Mouse (Mus musculus): ENCODE results near the gene Ttc27. TPM values are rescaled to one million over a fixed set of nuclear protein-coding genes. Genes with fewer than 3 reads are reported as not detected.

Ttc27 gene
- polyA plus RNA-seq, 1 experiment = 0.39 TPM

- Histone ChIP-seq H3K27me3 (ENCODE audit: control insufficient read depth) (no peaks in the 10 kb centered on the region), H3K9me3 (ENCODE audit: control insufficient read depth, low read length) (0 out of 2 replicates have a peak, but pooled peaks cover 2% of the 10 kb centered on the region), H3K4me3 (replicated peaks) (no peak overlapping the region), H3K4me1 (ENCODE audit: control insufficient read depth) (peaks cover 11% of the 10 kb centered on the region), H3K36me3 (ENCODE audit: control insufficient read depth) (peaks cover 2% of the 10 kb centered on the region)
- TF ChIP-seq GATA1 (IDR thresholded peaks at IDR 0.05; ENCODE audit: low read length) (no peak), TAL1 (IDR thresholded peaks at IDR 0.05; ENCODE audit: low read length) (no peak)
These were observed 86.9 kb downstream of the Ttc27 start for GRCm38 (mm10) chr17:74804321-74804930.

DNA sequence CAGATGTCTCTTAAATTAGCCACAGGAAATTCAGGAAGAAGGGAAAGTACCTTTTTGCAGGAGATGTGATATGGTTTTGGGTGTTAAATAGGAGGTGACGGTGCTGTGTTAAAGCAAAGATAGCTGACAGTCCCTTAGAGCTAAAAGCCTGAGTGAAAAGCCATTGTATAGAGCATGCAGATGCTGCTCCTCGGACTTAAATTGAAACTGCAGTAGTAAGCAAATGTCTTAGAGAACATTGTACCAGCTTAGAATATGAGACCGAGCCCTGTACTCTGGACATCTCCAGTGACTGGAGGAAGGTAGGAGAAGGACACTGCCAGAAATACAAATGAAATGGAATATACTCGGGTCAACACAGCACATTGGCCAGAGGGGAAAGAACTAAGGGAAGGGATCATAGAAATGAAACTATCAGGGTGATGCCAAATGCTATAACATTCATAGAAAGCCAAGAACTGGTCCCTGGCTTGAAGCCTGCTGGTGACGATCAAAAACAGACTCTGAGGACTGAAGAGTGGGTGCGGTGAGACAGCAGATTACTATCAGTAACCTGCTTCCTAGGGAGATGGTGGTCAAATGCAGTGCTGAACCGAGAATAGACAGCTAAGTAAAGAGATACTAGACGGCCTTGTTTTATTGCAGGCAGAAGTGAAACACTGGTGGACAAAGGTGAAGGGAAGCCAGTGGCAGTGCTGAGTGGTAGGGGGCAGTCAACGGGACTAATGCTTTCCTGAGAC, 90.1 kb downstream of the Ttc27 start:
- no peak for TF ChIP-seq GATA1 (IDR thresholded peaks at IDR 0.05; ENCODE audit: low read length)
- H3K36me3 ChIP-seq (ENCODE audit: control insufficient read depth) = peaks cover 2% of the 10 kb centered on the region
- peaks cover 14% of the 10 kb centered on the region for H3K4me1 ChIP-seq (ENCODE audit: control insufficient read depth)
- H3K9me3 ChIP-seq (ENCODE audit: control insufficient read depth, low read length) = 0 out of 2 replicates have a peak, but pooled peaks cover 2% of the 10 kb centered on the region
- no peak overlapping the region for H3K4me3 ChIP-seq (replicated peaks)
- no peaks in the 10 kb centered on the region for H3K27me3 ChIP-seq (ENCODE audit: control insufficient read depth)

DNA sequence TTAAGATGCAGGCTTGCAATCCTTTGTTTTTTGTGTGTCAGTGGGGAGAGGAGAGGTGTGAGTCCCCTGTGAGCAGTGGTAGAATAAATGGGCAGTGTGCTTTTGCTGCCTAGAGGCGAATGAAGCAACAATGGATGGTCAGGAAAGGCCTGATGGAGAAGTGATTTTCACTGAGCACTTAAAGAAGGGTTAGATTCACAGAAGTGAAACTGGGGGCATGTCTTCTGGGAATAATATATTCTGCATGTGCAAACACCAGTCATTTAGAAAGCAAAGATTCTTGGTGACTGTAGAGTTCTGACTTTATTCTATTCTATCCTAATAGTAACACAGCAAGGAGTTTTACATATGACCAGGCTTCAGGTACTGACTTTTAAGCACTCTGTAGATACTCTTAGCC, 90.8 kb downstream of the Ttc27 start:
- TF ChIP-seq TAL1 (IDR thresholded peaks at IDR 0.05; ENCODE audit: low read length) = no peak
- TF ChIP-seq GATA1 (IDR thresholded peaks at IDR 0.05; ENCODE audit: low read length) = no peak
- H3K9me3 ChIP-seq (ENCODE audit: control insufficient read depth, low read length) = 0 out of 2 replicates have a peak, but pooled peaks cover 2% of the 10 kb centered on the region
- H3K4me1 ChIP-seq (ENCODE audit: control insufficient read depth) = peaks cover 14% of the 10 kb centered on the region
- no peaks in the 10 kb centered on the region for H3K27me3 ChIP-seq (ENCODE audit: control insufficient read depth)
- peaks cover 2% of the 10 kb centered on the region for H3K36me3 ChIP-seq (ENCODE audit: control insufficient read depth)
- no peak overlapping the region for H3K4me3 ChIP-seq (replicated peaks)

GRCm38 (mm10) chr17:74808901-74809300, 91.4 kb downstream of the Ttc27 start:
- H3K9me3 ChIP-seq (ENCODE audit: control insufficient read depth, low read length) = 0 out of 2 replicates have a peak, but pooled peaks cover 2% of the 10 kb centered on the region
- no peak overlapping the region for H3K4me3 ChIP-seq (replicated peaks)
- H3K27me3 ChIP-seq (ENCODE audit: control insufficient read depth) = no peaks in the 10 kb centered on the region
- TF ChIP-seq GATA1 (IDR thresholded peaks at IDR 0.05; ENCODE audit: low read length) (no peak), TAL1 (IDR thresholded peaks at IDR 0.05; ENCODE audit: low read length) (no peak)
- peaks cover 2% of the 10 kb centered on the region for H3K36me3 ChIP-seq (ENCODE audit: control insufficient read depth)
- H3K4me1 ChIP-seq (ENCODE audit: control insufficient read depth) = peaks cover 14% of the 10 kb centered on the region

GRCm38 (mm10) chr17:74810892-74811625, 93.5 kb downstream of the Ttc27 start:
- no peaks in the 10 kb centered on the region for H3K36me3 ChIP-seq (ENCODE audit: control insufficient read depth)
- H3K4me3 ChIP-seq (replicated peaks) = no peak overlapping the region
- TF ChIP-seq GATA1 (IDR thresholded peaks at IDR 0.05; ENCODE audit: low read length) = no peak
- no peak for TF ChIP-seq TAL1 (IDR thresholded peaks at IDR 0.05; ENCODE audit: low read length)
- H3K4me1 ChIP-seq (ENCODE audit: control insufficient read depth) = peaks cover 14% of the 10 kb centered on the region
- H3K9me3 ChIP-seq (ENCODE audit: control insufficient read depth, low read length) = no peaks in the 10 kb centered on the region
- H3K27me3 ChIP-seq (ENCODE audit: control insufficient read depth) = no peaks in the 10 kb centered on the region

- H3K4me3 ChIP-seq (replicated peaks) = no peak overlapping the region
- TF ChIP-seq GATA1 (IDR thresholded peaks at IDR 0.05; ENCODE audit: low read length) (no peak), TAL1 (IDR thresholded peaks at IDR 0.05; ENCODE audit: low read length) (no peak)
- H3K27me3 ChIP-seq (ENCODE audit: control insufficient read depth) = no peaks in the 10 kb centered on the region
- H3K36me3 ChIP-seq (ENCODE audit: control insufficient read depth) = no peaks in the 10 kb centered on the region
- no peaks in the 10 kb centered on the region for H3K4me1 ChIP-seq (ENCODE audit: control insufficient read depth)
- H3K9me3 ChIP-seq (ENCODE audit: control insufficient read depth, low read length) = no peaks in the 10 kb centered on the region
These were observed 102.2 kb downstream of the Ttc27 start for GRCm38 (mm10) chr17:74819711-74820110.

GRCm38 (mm10) chr17:74830851-74831250, 113.3 kb downstream of the Ttc27 start:
- Histone ChIP-seq H3K36me3 (ENCODE audit: control insufficient read depth) (no peaks in the 10 kb centered on the region), H3K27me3 (ENCODE audit: control insufficient read depth) (no peaks in the 10 kb centered on the region), H3K9me3 (ENCODE audit: control insufficient read depth, low read length) (no peaks in the 10 kb centered on the region), H3K4me1 (ENCODE audit: control insufficient read depth) (peaks cover 3% of the 10 kb centered on the region; the same call in 1 of the 2 replicates), H3K4me3 (replicated peaks) (no peak overlapping the region)
- no peak for TF ChIP-seq TAL1 (IDR thresholded peaks at IDR 0.05; ENCODE audit: low read length)
- TF ChIP-seq GATA1 (IDR thresholded peaks at IDR 0.05; ENCODE audit: low read length) = no peak

GRCm38 (mm10) chr17:74841721-74842120, 124.2 kb downstream of the Ttc27 start:
- H3K4me1 ChIP-seq (ENCODE audit: control insufficient read depth) = peaks cover 27% of the 10 kb centered on the region
- H3K4me3 ChIP-seq (replicated peaks) = no peak overlapping the region
- H3K36me3 ChIP-seq (ENCODE audit: control insufficient read depth) = peaks cover 2% of the 10 kb centered on the region; the same call in 1 of the 2 replicates
- no peaks in the 10 kb centered on the region for H3K9me3 ChIP-seq (ENCODE audit: control insufficient read depth, low read length)
- no peaks in the 10 kb centered on the region for H3K27me3 ChIP-seq (ENCODE audit: control insufficient read depth)
- TF ChIP-seq GATA1 (IDR thresholded peaks at IDR 0.05; ENCODE audit: low read length) = no peak
- TF ChIP-seq TAL1 (IDR thresholded peaks at IDR 0.05; ENCODE audit: low read length) = no peak

- Histone ChIP-seq H3K36me3 (ENCODE audit: control insufficient read depth) (peaks cover 2% of the 10 kb centered on the region; the same call in 1 of the 2 replicates), H3K27me3 (ENCODE audit: control insufficient read depth) (no peaks in the 10 kb centered on the region), H3K4me1 (ENCODE audit: control insufficient read depth) (peaks cover 32% of the 10 kb centered on the region), H3K9me3 (ENCODE audit: control insufficient read depth, low read length) (no peaks in the 10 kb centered on the region), H3K4me3 (replicated peaks) (no peak overlapping the region)
- TF ChIP-seq TAL1 (IDR thresholded peaks at IDR 0.05; ENCODE audit: low read length) (no peak), GATA1 (IDR thresholded peaks at IDR 0.05; ENCODE audit: low read length) (no peak)
These were observed 125.1 kb downstream of the Ttc27 start for GRCm38 (mm10) chr17:74842603-74843002.
